26 mouse cellular contexts compared by ENCODE assay signal in genomic region chr5:38270942-38271341, GRCm38 (mm10). TPM values are rescaled to one million over a fixed set of nuclear protein-coding genes. Genes with fewer than 3 reads are reported as not detected.
"Had no signal": no experiment of that assay in that cellular context is flagged by ENCODE, and none has a peak within 500 bp of the region (broad histone marks: within the 10 kb centered on the region; RNA-seq: fewer than 3 reads in every experiment).

No protein-coding gene starts in this region.

- H3K4me3 ChIP-seq: midbrain, embryonic 10.5 days; midbrain, embryonic 12.5 days; myocyte; neural tube, embryonic 13.5 days; neural tube, embryonic 15.5 days had no signal

- ATAC-seq: midbrain, embryonic 16.5 days had no signal

- H3K9ac ChIP-seq: lung, embryonic 14.5 days; midbrain, embryonic 12.5 days; neural tube, embryonic 13.5 days; neural tube, embryonic 15.5 days had no signal

- H3K9me3 ChIP-seq: midbrain, embryonic 10.5 days; midbrain, embryonic 12.5 days; neural tube, embryonic 13.5 days; neural tube, embryonic 15.5 days had no signal

- DNase-seq: lung, adult 18-20 months; lung, embryonic 14.5 days; lung, postnatal 10 days; lung, postnatal 4 days; midbrain, embryonic 14.5 days; retina, postnatal 1 day; right cerebral cortex, adult 18-20 months; right cerebral cortex, postnatal 25 days; right cerebral cortex, postnatal 4 days; spleen, adult 18-20 months; thymus, adult 18-20 months; thymus, postnatal 25 days; thymus, postnatal 4 days had no signal

- H3K27ac ChIP-seq: midbrain, embryonic 10.5 days; midbrain, embryonic 12.5 days; neural tube, embryonic 13.5 days; neural tube, embryonic 15.5 days had no signal

- H3K4me2 ChIP-seq: lung, embryonic 14.5 days; midbrain, embryonic 12.5 days; neural tube, embryonic 13.5 days; neural tube, embryonic 15.5 days had no signal

- H3K4me1 ChIP-seq: midbrain, embryonic 12.5 days had no signal

RNA-seq across cellular contexts. Expression of gene Otop1, which starts 4.8 kb away (rescaled TPM):
- polyA plus RNA-seq: liver, embryonic 16.5 days; lung, embryonic 14.5 days; lung, embryonic 16.5 days; midbrain, embryonic 12.5 days; midbrain, embryonic 14.5 days; neural tube, embryonic 11.5 days; neural tube, embryonic 13.5 days; small intestine, adult 2 months; stomach, embryonic 14.5 days; stomach, embryonic 16.5 days had no signal

RNA-seq across cellular contexts. Expression of gene Drd5, which starts 48.2 kb away (rescaled TPM):
- polyA plus RNA-seq: liver, embryonic 16.5 days; lung, embryonic 14.5 days; lung, embryonic 16.5 days; myocyte; neural tube, embryonic 11.5 days; small intestine, adult 2 months; stomach, embryonic 14.5 days; stomach, embryonic 16.5 days; urinary bladder, adult 2 months had no signal
